29 mouse cellular contexts compared by ENCODE assay signal in genomic region chr13:112964421-112964820, GRCm38 (mm10). TPM values are rescaled to one million over a fixed set of nuclear protein-coding genes. Genes with fewer than 3 reads are reported as not detected.
A peak's percentile ranks its signal among the peaks of the same experiment; 100 is the strongest.
DNase-seq lines count a peak whose midpoint lies in the region; ATAC-seq lines count a peak whose summit lies in the region.
"Had no signal": no experiment of that assay in that cellular context is flagged by ENCODE, and none has a peak within 500 bp of the region (broad histone marks: within the 10 kb centered on the region; RNA-seq: fewer than 3 reads in every experiment).

No protein-coding gene starts in this region.

- no peak for ATAC-seq in kidney, embryonic 15.5 days (replicated peaks; ENCODE audit: low FRiP score)
- ATAC-seq: activated CD4-positive, CD25-positive, alpha-beta regulatory T cell, adult 4 months; forebrain, embryonic 13.5 days; forebrain, embryonic 16.5 days had no signal

- no peak overlapping the region for H3K27ac ChIP-seq in kidney, embryonic 15.5 days
- H3K27ac ChIP-seq in heart, embryonic 10.5 days, result no peak overlapping the region
- H3K27ac ChIP-seq: forebrain, embryonic 10.5 days; forebrain, embryonic 13.5 days; heart, embryonic 15.5 days; hindbrain, embryonic 10.5 days; hindbrain, embryonic 13.5 days had no signal

- H3K4me1 ChIP-seq in kidney, embryonic 15.5 days, result 0 out of 2 replicates have a peak, but pooled peaks cover 2% of the 10 kb centered on the region
- H3K4me1 ChIP-seq in heart, embryonic 10.5 days, result no peaks in the 10 kb centered on the region
- H3K4me1 ChIP-seq: forebrain, embryonic 10.5 days; forebrain, embryonic 13.5 days; heart, embryonic 12.5 days; heart, embryonic 15.5 days; hindbrain, embryonic 10.5 days; hindbrain, embryonic 13.5 days had no signal

- WGBS in kidney, embryonic 15.5 days, result 76% methylated on average over 12 of the region's 12 CpGs
- WGBS in heart, embryonic 10.5 days, result 92% methylated on average over 12 of the region's 12 CpGs

- no peak overlapping the region for H3K4me3 ChIP-seq in kidney, embryonic 15.5 days (replicated peaks)
- no peak overlapping the region for H3K4me3 ChIP-seq in heart, embryonic 10.5 days
- H3K4me3 ChIP-seq: forebrain, embryonic 10.5 days; forebrain, embryonic 13.5 days; heart, embryonic 12.5 days; heart, embryonic 15.5 days; hindbrain, embryonic 10.5 days; hindbrain, embryonic 13.5 days had no signal

- DNase-seq in kidney, adult 11 months, result peak; percentile 39
- DNase-seq in kidney, postnatal 4 days, result no peak
- peak; percentile 28 to 57 for DNase-seq in kidney, adult 8-10 months
- DNase-seq in kidney, postnatal 25 days, result peak; percentile 38 to 62
- no peak for DNase-seq in heart, embryonic 10.5 days (ENCODE audit: low spot score)
- no peak for DNase-seq in gastrocnemius, postnatal 4 days (ENCODE audit: low spot score in 2 of 2)
- DNase-seq: adrenal gland, adult 8-10 months; adrenal gland, postnatal 25 days; cerebellum, adult 18-20 months; cerebellum, adult 9-10 months; cerebellum, postnatal 14 days; gastrocnemius, postnatal 10 days; gastrocnemius, postnatal 36 days; heart, adult 11 months; heart, postnatal 10 days; heart, postnatal 36 days had no signal

- H3K27me3 ChIP-seq in kidney, embryonic 15.5 days, result no peaks in the 10 kb centered on the region
- H3K27me3 ChIP-seq in heart, embryonic 10.5 days (ENCODE audit: insufficient read depth, poor library complexity, severe bottlenecking), result no peaks in the 10 kb centered on the region
- H3K27me3 ChIP-seq: forebrain, embryonic 13.5 days; heart, embryonic 12.5 days; heart, embryonic 15.5 days; hindbrain, embryonic 13.5 days had no signal

- no peaks in the 10 kb centered on the region for H3K9me3 ChIP-seq in kidney, embryonic 15.5 days (replicated peaks)
- H3K9me3 ChIP-seq in heart, embryonic 10.5 days, result no peaks in the 10 kb centered on the region
- H3K9me3 ChIP-seq: forebrain, embryonic 10.5 days; forebrain, embryonic 13.5 days; heart, embryonic 12.5 days; heart, embryonic 15.5 days; hindbrain, embryonic 10.5 days; hindbrain, embryonic 13.5 days had no signal

- no peak overlapping the region for H3K4me2 ChIP-seq in kidney, embryonic 15.5 days
- H3K4me2 ChIP-seq: forebrain, embryonic 13.5 days; heart, embryonic 12.5 days; heart, embryonic 15.5 days; hindbrain, embryonic 13.5 days had no signal

- no peak overlapping the region for H3K9ac ChIP-seq in kidney, embryonic 15.5 days
- H3K9ac ChIP-seq: forebrain, embryonic 13.5 days; heart, embryonic 12.5 days; heart, embryonic 15.5 days; hindbrain, embryonic 13.5 days had no signal

- peaks cover 75% of the 10 kb centered on the region for H3K36me3 ChIP-seq in kidney, embryonic 15.5 days
- H3K36me3 ChIP-seq in heart, embryonic 10.5 days, result peaks cover 67% of the 10 kb centered on the region

RNA-seq across cellular contexts. Expression of gene Ccno, which starts 23.2 kb away (rescaled TPM):
- 0.49 and 0.61 TPM in 2 replicates for polyA plus RNA-seq in kidney, embryonic 15.5 days (2015; fragmentation: Nextera tagmentation; extraction: Ambion mirVana)
- polyA plus RNA-seq in heart, embryonic 10.5 days (2016; fragmentation: Nextera tagmentation; extraction: Ambion mirVana), result 0.10 TPM in 1 of 2 replicates, not detected in the other
- total RNA-seq in gastrocnemius, postnatal 4 days (2021), result under 1 TPM in 1 of 2 experiments, not detected in 1; 0.26 TPM
- total RNA-seq: gastrocnemius, adult 18-20 months; gastrocnemius, postnatal 36 days had no signal
- polyA plus RNA-seq: activated CD4-positive, CD25-positive, alpha-beta regulatory T cell, adult 4 months had no signal

RNA-seq across cellular contexts. Expression of gene Mcidas, which starts 29.2 kb away (rescaled TPM):
- not detected in 2 replicates for polyA plus RNA-seq in kidney, embryonic 15.5 days (2015; fragmentation: Nextera tagmentation; extraction: Ambion mirVana)
- polyA plus RNA-seq in heart, embryonic 10.5 days (2016; fragmentation: Nextera tagmentation; extraction: Ambion mirVana), result 0.13 TPM in 1 of 2 replicates, not detected in the other
- total RNA-seq in gastrocnemius, postnatal 4 days (2021), result not detected
- total RNA-seq: adrenal gland, postnatal 25 days; ES-E14; gastrocnemius, adult 18-20 months; gastrocnemius, postnatal 10 days; gastrocnemius, postnatal 36 days; heart, adult 8-10 months; heart, postnatal 10 days; heart, postnatal 36 days had no signal
- polyA plus RNA-seq: embryonic facial prominence, embryonic 11.5 days; heart, embryonic 12.5 days had no signal

RNA-seq across cellular contexts. Expression of gene Dhx29, which starts 37.2 kb away (rescaled TPM):
- 20.7 and 25.0 TPM in 2 replicates for polyA plus RNA-seq in kidney, embryonic 15.5 days (2015; fragmentation: Nextera tagmentation; extraction: Ambion mirVana)
- polyA plus RNA-seq in heart, embryonic 10.5 days (2016; fragmentation: Nextera tagmentation; extraction: Ambion mirVana), result 19.7 and 24.7 TPM in 2 replicates
- total RNA-seq in gastrocnemius, postnatal 4 days (2021), result 10 to 100 TPM; 13.8 to 14.8 TPM

RNA-seq across cellular contexts. Expression of gene Mtrex, which starts 37.2 kb away (rescaled TPM):
- 75.2 and 78.2 TPM in 2 replicates for polyA plus RNA-seq in kidney, embryonic 15.5 days (2015; fragmentation: Nextera tagmentation; extraction: Ambion mirVana)
- polyA plus RNA-seq in heart, embryonic 10.5 days (2016; fragmentation: Nextera tagmentation; extraction: Ambion mirVana), result 68.3 and 68.9 TPM in 2 replicates
- total RNA-seq in gastrocnemius, postnatal 4 days (2021), result 10 to 100 TPM; 34.0 to 38.8 TPM

Comparison
In these comparisons a context has a peak if more than half of its experiments do, and no peak if none do; other contexts are left out.
1. DNase-seq: peak in kidney, adult 11 months (single experiment), kidney, adult 8-10 months (2 of 2) and kidney, postnatal 25 days (2 of 2); none in kidney, postnatal 4 days (0 of 2), heart, embryonic 10.5 days (single experiment) and gastrocnemius, postnatal 4 days (0 of 2).